Mouse (Mus musculus): ENCODE measurements around the gene Taar9. TPM values are rescaled to one million over a fixed set of nuclear protein-coding genes. Genes with fewer than 3 reads are reported as not detected.
"Not testable (repeated sequence)": the region's sequence is repeated elsewhere in the genome, so short reads cannot be mapped to it uniquely, and the experiment has no call there.

Taar9 gene
- polyA plus RNA-seq, 1 experiment from 2014 or later: 0.19 TPM

GRCm38 (mm10) chr10:24108236-24108635 lies 1.1 kb downstream of the Taar9 start:
- no peak for DNase-seq (ENCODE audit: extremely low spot score, low spot score)
- peaks cover 27% of the 10 kb centered on the region for H3K4me1 ChIP-seq
- no peak overlapping the region for H3K4me3 ChIP-seq
- 37% methylated on average over 3 of the region's 3 CpGs for WGBS
- no peaks in the 10 kb centered on the region for H3K9me3 ChIP-seq
- H3K36me3 ChIP-seq (replicated peaks): no peaks in the 10 kb centered on the region
- no peak overlapping the region for H3K27ac ChIP-seq
- no peaks in the 10 kb centered on the region for H3K27me3 ChIP-seq (ENCODE audit: poor library complexity, severe bottlenecking)

- 62% methylated on average over 5 of the region's 5 CpGs for WGBS
- Histone ChIP-seq H3K27ac (no peak overlapping the region), H3K27me3 (ENCODE audit: poor library complexity, severe bottlenecking) (no peaks in the 10 kb centered on the region), H3K9me3 (no peaks in the 10 kb centered on the region), H3K4me3 (no peak overlapping the region), H3K4me1 (peaks cover 27% of the 10 kb centered on the region), H3K36me3 (replicated peaks) (no peaks in the 10 kb centered on the region)
- DNase-seq (ENCODE audit: extremely low spot score, low spot score): no peak
Observed at GRCm38 (mm10) chr10:24107747-24108146, 1.6 kb downstream of the Taar9 start.

- peaks cover 16% of the 10 kb centered on the region for H3K4me1 ChIP-seq
- not testable (repeated sequence) for H3K27me3 ChIP-seq (ENCODE audit: poor library complexity, severe bottlenecking); DNase-seq (ENCODE audit: extremely low spot score, low spot score); H3K27ac ChIP-seq; H3K36me3 ChIP-seq (replicated peaks); H3K9me3 ChIP-seq; H3K4me3 ChIP-seq
- WGBS: 42% methylated on average over 1 of the region's 1 CpGs
Observed at GRCm38 (mm10) chr10:24103299-24103698, 6.0 kb downstream of the Taar9 start.

- not testable (repeated sequence) for H3K4me3 ChIP-seq; H3K27ac ChIP-seq; H3K9me3 ChIP-seq; DNase-seq (ENCODE audit: extremely low spot score, low spot score); H3K4me1 ChIP-seq; H3K36me3 ChIP-seq (replicated peaks); H3K27me3 ChIP-seq (ENCODE audit: poor library complexity, severe bottlenecking)
- 84% methylated on average over 1 of the region's 3 CpGs for WGBS
Observed at GRCm38 (mm10) chr10:24101812-24102211, 7.5 kb downstream of the Taar9 start, which contains the start of gene Taar8c. Gene Taar8c, minus strand, starts transcription at chr10:24101912.

- H3K27me3 ChIP-seq (ENCODE audit: poor library complexity, severe bottlenecking); H3K4me3 ChIP-seq; H3K36me3 ChIP-seq (replicated peaks); DNase-seq (ENCODE audit: extremely low spot score, low spot score); H3K4me1 ChIP-seq; H3K9me3 ChIP-seq; H3K27ac ChIP-seq: not testable (repeated sequence)
- 54% methylated on average over 2 of the region's 2 CpGs for WGBS
Observed at GRCm38 (mm10) chr10:24097010-24097409, 12.3 kb downstream of the Taar9 start.

GRCm38 (mm10) chr10:24092194-24092593 lies 17.1 kb downstream of the Taar9 start, which contains the start of gene Taar8b:
Gene Taar8b, minus strand, starts transcription at chr10:24092294.
- no peak within 1 kb of the TSS for H3K27ac ChIP-seq
- 81% methylated on average over 2 of the region's 2 CpGs for WGBS
- no peaks in the 10 kb centered on the region for H3K4me1 ChIP-seq
- H3K4me3 ChIP-seq: no peak within 1 kb of the TSS
- no peaks in the 10 kb centered on the region for H3K27me3 ChIP-seq (ENCODE audit: poor library complexity, severe bottlenecking)
- no peaks in the 10 kb centered on the region for H3K9me3 ChIP-seq
- H3K36me3 ChIP-seq (replicated peaks): no peaks in the 10 kb centered on the region
- DNase-seq (ENCODE audit: extremely low spot score, low spot score): no peak

- 89% methylated on average over 2 of the region's 2 CpGs for WGBS
- H3K27ac ChIP-seq: no peak overlapping the region
- no peak overlapping the region for H3K4me3 ChIP-seq
- H3K4me1 ChIP-seq: peaks cover 6% of the 10 kb centered on the region; the same call in 1 of the 2 replicates
- no peaks in the 10 kb centered on the region for H3K36me3 ChIP-seq (replicated peaks)
- H3K27me3 ChIP-seq (ENCODE audit: poor library complexity, severe bottlenecking): no peaks in the 10 kb centered on the region
- no peak for DNase-seq (ENCODE audit: extremely low spot score, low spot score)
- H3K9me3 ChIP-seq: no peaks in the 10 kb centered on the region
Observed at GRCm38 (mm10) chr10:24087168-24087567, 22.2 kb downstream of the Taar9 start.

GRCm38 (mm10) chr10:24086555-24086954 lies 22.8 kb downstream of the Taar9 start:
- no peak overlapping the region for H3K4me3 ChIP-seq
- H3K27ac ChIP-seq: no peak overlapping the region
- no peaks in the 10 kb centered on the region for H3K9me3 ChIP-seq
- DNase-seq (ENCODE audit: extremely low spot score, low spot score): no peak
- 92% methylated on average over 5 of the region's 5 CpGs for WGBS
- H3K4me1 ChIP-seq: peaks cover 6% of the 10 kb centered on the region; the same call in 1 of the 2 replicates
- no peaks in the 10 kb centered on the region for H3K27me3 ChIP-seq (ENCODE audit: poor library complexity, severe bottlenecking)
- H3K36me3 ChIP-seq (replicated peaks): no peaks in the 10 kb centered on the region

GRCm38 (mm10) chr10:24085936-24086335 lies 23.4 kb downstream of the Taar9 start:
- H3K36me3 ChIP-seq (replicated peaks): no peaks in the 10 kb centered on the region
- no peaks in the 10 kb centered on the region for H3K9me3 ChIP-seq
- no peak overlapping the region for H3K27ac ChIP-seq
- no peak overlapping the region for H3K4me3 ChIP-seq
- DNase-seq (ENCODE audit: extremely low spot score, low spot score): no peak
- WGBS: 64% methylated on average over 5 of the region's 5 CpGs
- no peaks in the 10 kb centered on the region for H3K27me3 ChIP-seq (ENCODE audit: poor library complexity, severe bottlenecking)
- H3K4me1 ChIP-seq: peaks cover 6% of the 10 kb centered on the region; the same call in 1 of the 2 replicates

GRCm38 (mm10) chr10:24080166-24080565 lies 29.2 kb downstream of the Taar9 start:
- DNase-seq (ENCODE audit: extremely low spot score, low spot score): peak; percentile 33
- Histone ChIP-seq H3K4me1 (no peaks in the 10 kb centered on the region), H3K4me3 (no peak overlapping the region), H3K27me3 (ENCODE audit: poor library complexity, severe bottlenecking) (no peaks in the 10 kb centered on the region), H3K9me3 (no peaks in the 10 kb centered on the region), H3K27ac (no peak overlapping the region), H3K36me3 (replicated peaks) (no peaks in the 10 kb centered on the region)
- 44% methylated on average over 3 of the region's 3 CpGs for WGBS

GRCm38 (mm10) chr10:24076200-24076599 lies 33.1 kb downstream of the Taar9 start, which contains the start of gene Taar8a:
Gene Taar8a, plus strand, starts transcription at chr10:24076500.
- 86% methylated on average over 2 of the region's 4 CpGs for WGBS
- not testable (repeated sequence) for H3K36me3 ChIP-seq (replicated peaks); H3K4me3 ChIP-seq; DNase-seq (ENCODE audit: extremely low spot score, low spot score); H3K27me3 ChIP-seq (ENCODE audit: poor library complexity, severe bottlenecking); H3K4me1 ChIP-seq; H3K27ac ChIP-seq; H3K9me3 ChIP-seq

- not testable (repeated sequence) for H3K4me1 ChIP-seq; H3K27ac ChIP-seq; H3K27me3 ChIP-seq (ENCODE audit: poor library complexity, severe bottlenecking); H3K36me3 ChIP-seq (replicated peaks); H3K9me3 ChIP-seq; DNase-seq (ENCODE audit: extremely low spot score, low spot score); H3K4me3 ChIP-seq
- WGBS: 64% methylated on average over 2 of the region's 2 CpGs
Observed at GRCm38 (mm10) chr10:24074751-24075150, 34.6 kb downstream of the Taar9 start.

- no peak for DNase-seq (ENCODE audit: extremely low spot score, low spot score)
- H3K4me1 ChIP-seq: no peaks in the 10 kb centered on the region
- WGBS: 87% methylated on average over 3 of the region's 3 CpGs
Observed at GRCm38 (mm10) chr10:24058986-24059385, 50.3 kb downstream of the Taar9 start.

More at GRCm38 (mm10) chr10:24058986-24059385, 50.3 kb downstream of the Taar9 start:
- Histone ChIP-seq H3K9me3 (peaks cover 4% of the 10 kb centered on the region; the same call in 1 of the 2 replicates), H3K4me3 (no peak overlapping the region), H3K27ac (no peak overlapping the region), H3K36me3 (replicated peaks) (no peaks in the 10 kb centered on the region), H3K27me3 (ENCODE audit: poor library complexity, severe bottlenecking) (no peaks in the 10 kb centered on the region)
